ENCODE assay signal across 29 mouse cellular contexts in the genomic region with DNA sequence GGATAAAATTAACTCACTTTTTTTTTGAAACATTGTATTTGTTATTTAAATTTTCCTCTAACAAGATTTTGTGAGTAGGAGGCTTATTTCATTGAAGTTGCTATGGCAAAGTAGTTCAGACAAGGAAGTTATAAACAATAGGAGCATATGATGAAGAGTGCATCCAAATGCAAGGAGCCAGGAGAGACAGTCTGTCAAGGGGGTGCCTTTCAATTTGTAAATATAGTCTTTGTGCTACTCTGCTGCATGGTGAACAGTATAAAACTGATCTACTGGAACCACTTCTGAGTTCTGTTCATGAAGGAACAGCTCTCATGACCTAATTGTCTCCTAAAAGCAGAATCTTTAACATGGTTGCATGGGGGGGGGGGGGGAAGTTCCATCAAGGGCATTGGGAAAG.
DNase-seq lines count a peak whose midpoint lies in the region; ATAC-seq and TF ChIP-seq lines count a peak whose summit lies in the region.
"Had no signal": no experiment of that assay in that cellular context is flagged by ENCODE, and none has a peak within 500 bp of the region (broad histone marks: within the 10 kb centered on the region; RNA-seq: fewer than 3 reads in every experiment).

No protein-coding gene starts in this region.

- H3K9ac ChIP-seq in forebrain, embryonic 16.5 days (replicated peaks; ENCODE audit: low read depth, low read length) = no peak overlapping the region
- no peak overlapping the region for H3K9ac ChIP-seq in forebrain, embryonic 11.5 days (ENCODE audit: low read length)
- H3K9ac ChIP-seq: embryonic facial prominence, embryonic 12.5 days; embryonic facial prominence, embryonic 15.5 days; heart, embryonic 13.5 days; hindbrain, embryonic 14.5 days had no signal

- no peaks in the 10 kb centered on the region for H3K9me3 ChIP-seq in forebrain, embryonic 16.5 days (ENCODE audit: control insufficient read depth, low read length)
- H3K9me3 ChIP-seq in forebrain, embryonic 11.5 days (ENCODE audit: control insufficient read depth, low read length) = no peaks in the 10 kb centered on the region
- H3K9me3 ChIP-seq: embryonic facial prominence, embryonic 12.5 days; embryonic facial prominence, embryonic 15.5 days; heart, embryonic 10.5 days; heart, embryonic 13.5 days had no signal

- no peak overlapping the region for H3K27ac ChIP-seq in forebrain, embryonic 16.5 days (ENCODE audit: low read length)
- H3K27ac ChIP-seq in forebrain, embryonic 11.5 days (ENCODE audit: low read depth, low read length) = no peak overlapping the region
- H3K27ac ChIP-seq in layer of hippocampus, adult 2 months = peak overlapping the region; percentile 61; the same call in 1 of the 2 replicates
- H3K27ac ChIP-seq: embryonic facial prominence, embryonic 12.5 days; embryonic facial prominence, embryonic 15.5 days; heart, adult 2 months; heart, embryonic 10.5 days; heart, embryonic 13.5 days; hindbrain, embryonic 14.5 days; hindbrain, postnatal 0 days had no signal

- ATAC-seq in forebrain, embryonic 16.5 days = peak; percentile 33; the same call in 1 of the 2 replicates
- no peak for ATAC-seq in forebrain, embryonic 11.5 days (replicated peaks; ENCODE audit: low FRiP score)
- ATAC-seq in CD4-positive, CD25-positive, alpha-beta regulatory T cell, adult 4 months = no peak
- ATAC-seq: activated CD4-positive, CD25-positive, alpha-beta regulatory T cell, adult 4 months; hindbrain, postnatal 0 days; inflammation-experienced regulatory T-cells, adult 6 months; intestine, embryonic 16.5 days had no signal

- no peak for DNase-seq in forebrain, embryonic 11.5 days (ENCODE audit: low spot score)
- DNase-seq in layer of hippocampus, adult 2 months (ENCODE audit: low spot score in 2 of 2) = peak in 1 of 2 experiments; percentile 22
- DNase-seq in layer of hippocampus, postnatal 36 days = no peak
- peak; percentile 37 for DNase-seq in brain, adult 2 months (ENCODE audit: low read depth, low spot score)
- peak; percentile 45 for DNase-seq in brain, embryonic 14.5 days (ENCODE audit: low read depth)
- no peak for DNase-seq in urinary bladder, postnatal 25 days (ENCODE audit: low spot score)
- DNase-seq: adrenal gland, adult 8-10 months; adrenal gland, postnatal 25 days; cerebellum, adult 11 months; cerebellum, adult 2 months; cerebellum, adult 9-11 months; cerebellum, postnatal 25 days; gastrocnemius, postnatal 10 days; gastrocnemius, postnatal 36 days; heart, adult 2 months; heart, postnatal 14 days; heart, postnatal 4 days had no signal

- no peaks in the 10 kb centered on the region for H3K27me3 ChIP-seq in forebrain, embryonic 16.5 days (replicated peaks; ENCODE audit: control insufficient read depth, insufficient read depth, low read length)
- H3K27me3 ChIP-seq in forebrain, embryonic 11.5 days (ENCODE audit: control insufficient read depth, insufficient read depth, low read length) = no peaks in the 10 kb centered on the region
- H3K27me3 ChIP-seq: embryonic facial prominence, embryonic 12.5 days; embryonic facial prominence, embryonic 15.5 days; heart, embryonic 13.5 days had no signal

- no peak for TF ChIP-seq CTCF in layer of hippocampus, adult 2 months (conservative IDR thresholded peaks at IDR 0.05)
- TF ChIP-seq CTCF in brain, embryonic 14.5 days (IDR thresholded peaks at IDR 0.05; ENCODE audit: borderline replicate concordance, extremely low read depth, insufficient read depth, insufficient read length) = no peak

- H3K4me1 ChIP-seq in forebrain, embryonic 16.5 days (replicated peaks; ENCODE audit: control insufficient read depth, insufficient read depth, low read length) = peaks cover 4% of the 10 kb centered on the region; the same call in 1 of the 2 replicates
- H3K4me1 ChIP-seq in forebrain, embryonic 11.5 days (replicated peaks; ENCODE audit: control insufficient read depth, insufficient read depth, low read length) = no peaks in the 10 kb centered on the region
- H3K4me1 ChIP-seq: embryonic facial prominence, embryonic 12.5 days; embryonic facial prominence, embryonic 15.5 days; heart, embryonic 10.5 days; heart, embryonic 13.5 days had no signal

- no peak for TF ChIP-seq POLR2A in brain, embryonic 14.5 days (IDR thresholded peaks at IDR 0.05; ENCODE audit: borderline replicate concordance, extremely low read depth, insufficient read depth, insufficient read length, poor library complexity, severe bottlenecking)

- H3K4me2 ChIP-seq in forebrain, embryonic 16.5 days (ENCODE audit: low read length) = no peak overlapping the region
- H3K4me2 ChIP-seq in forebrain, embryonic 11.5 days (ENCODE audit: low read depth, low read length, severe bottlenecking) = no peak overlapping the region
- H3K4me2 ChIP-seq: embryonic facial prominence, embryonic 12.5 days; embryonic facial prominence, embryonic 15.5 days; heart, embryonic 13.5 days; hindbrain, embryonic 14.5 days had no signal

- H3K36me3 ChIP-seq in forebrain, embryonic 16.5 days (ENCODE audit: control insufficient read depth, insufficient read depth) = no peaks in the 10 kb centered on the region
- no peaks in the 10 kb centered on the region for H3K36me3 ChIP-seq in forebrain, embryonic 11.5 days (ENCODE audit: control insufficient read depth, insufficient read depth, low read length)
- H3K36me3 ChIP-seq: embryonic facial prominence, embryonic 12.5 days; embryonic facial prominence, embryonic 15.5 days; heart, embryonic 10.5 days; heart, embryonic 13.5 days had no signal

- H3K4me3 ChIP-seq in forebrain, embryonic 16.5 days (replicated peaks; ENCODE audit: low read length) = no peak overlapping the region
- H3K4me3 ChIP-seq in forebrain, embryonic 11.5 days (ENCODE audit: low read depth, low read length) = no peak overlapping the region
- H3K4me3 ChIP-seq in layer of hippocampus, adult 2 months = no peak overlapping the region
- H3K4me3 ChIP-seq: embryonic facial prominence, embryonic 12.5 days; embryonic facial prominence, embryonic 15.5 days; erythroblast, embryonic 14.5 days; heart, adult 2 months; heart, embryonic 10.5 days; heart, embryonic 13.5 days had no signal

Comparison
In these comparisons a context has a peak if more than half of its experiments do, and no peak if none do; other contexts are left out.
1. DNase-seq: peak in brain, adult 2 months (single experiment) and brain, embryonic 14.5 days (single experiment); none in forebrain, embryonic 11.5 days (single experiment), layer of hippocampus, postnatal 36 days (0 of 2) and urinary bladder, postnatal 25 days (single experiment).